Mouse (Mus musculus) induced T-regulatory cell, adult 2 months (primary cell): ENCODE measurements around the gene Helz2.
A peak's percentile ranks its signal among the peaks of the same experiment; 100 is the strongest.
"Not testable (repeated sequence)": the region's sequence is repeated elsewhere in the genome, so short reads cannot be mapped to it uniquely, and the experiment has no call there.

Experiments
- DNase-seq: peaks from one replicate; pipeline ENCODE4 v3.0.0-alpha.2; 2012; ENCODE audit warnings: low read depth

The Helz2 gene

DNA sequence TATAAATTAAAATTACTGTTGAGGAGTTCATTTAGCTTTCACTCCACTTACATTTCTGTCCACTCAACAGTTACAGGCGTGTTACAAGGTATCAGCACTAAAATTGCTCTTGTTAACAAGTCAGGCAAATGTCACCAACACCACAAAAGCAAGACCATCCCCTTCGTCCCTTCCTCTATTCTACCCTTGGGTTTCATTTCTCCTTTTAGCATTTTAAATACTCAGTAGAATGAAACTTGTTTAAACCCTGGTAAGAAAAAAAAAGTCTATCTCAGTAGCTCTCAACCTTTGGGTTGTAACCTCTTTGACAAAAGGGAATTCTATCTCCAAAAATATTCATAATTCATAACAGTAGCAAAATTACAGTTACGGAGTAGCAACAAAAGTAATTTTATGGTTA is 48.8 kb downstream of the Helz2 start:
- no peak for DNase-seq

DNA sequence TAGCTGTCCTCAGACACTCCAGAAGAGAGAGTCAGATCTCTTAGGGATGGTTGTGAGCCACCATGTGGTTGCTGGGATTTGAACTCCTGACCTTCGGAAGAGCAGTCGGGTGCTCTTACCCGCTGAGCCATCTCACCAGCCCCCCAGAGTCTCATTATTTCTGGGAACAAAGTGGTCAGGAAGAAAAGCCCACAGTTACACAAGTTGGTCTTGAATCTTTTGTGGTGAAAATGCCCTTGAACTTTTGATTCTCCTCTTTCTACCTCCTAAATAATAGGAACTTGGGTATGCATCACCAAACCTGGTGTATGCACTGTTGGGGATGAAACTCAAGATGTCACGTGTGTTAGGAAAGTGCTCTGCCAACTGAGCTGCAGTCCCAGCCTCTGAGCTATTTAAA is 49.9 kb downstream of the Helz2 start:
- no peak for DNase-seq

DNA sequence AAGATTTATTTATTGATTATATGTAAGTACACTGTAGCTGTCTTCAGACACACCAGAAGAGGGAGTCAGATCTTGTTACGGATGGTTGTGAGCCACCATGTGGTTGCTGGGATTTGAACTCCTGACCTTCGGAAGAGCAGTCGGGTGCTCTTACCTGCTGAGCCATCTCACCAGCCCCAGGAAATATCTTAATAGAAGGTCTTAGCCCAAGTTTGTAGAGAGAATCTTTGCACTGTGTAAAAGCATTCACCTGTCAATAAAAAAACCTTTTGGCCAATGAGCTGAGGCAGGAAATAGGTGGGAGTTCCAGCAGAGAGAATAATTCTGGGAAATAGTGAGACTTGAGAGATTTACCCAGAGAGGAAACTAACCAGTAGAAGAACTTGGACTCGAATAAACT is 50.4 kb downstream of the Helz2 start:
- DNase-seq = not testable (repeated sequence)

DNA sequence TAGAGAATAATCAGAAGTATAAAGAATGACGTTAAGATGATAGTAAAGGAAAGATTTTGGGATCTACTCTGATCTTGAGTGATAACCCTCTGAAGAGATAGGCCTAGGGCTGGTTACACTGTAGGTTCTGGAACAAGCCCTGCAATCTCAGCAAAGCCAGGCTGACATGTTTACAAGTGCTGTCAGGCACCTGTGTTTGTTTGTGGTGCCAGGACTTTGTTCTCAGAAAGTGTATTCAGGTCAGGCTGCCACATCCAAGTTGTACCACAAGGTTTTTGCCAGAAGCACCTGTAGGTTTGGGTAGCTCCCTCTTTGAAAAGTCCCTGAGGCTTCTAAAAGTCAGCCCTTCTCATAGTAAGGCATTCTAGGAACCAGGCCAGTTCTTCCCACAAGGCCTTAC is 52.5 kb downstream of the Helz2 start:
- peak; percentile 33 for DNase-seq

DNA sequence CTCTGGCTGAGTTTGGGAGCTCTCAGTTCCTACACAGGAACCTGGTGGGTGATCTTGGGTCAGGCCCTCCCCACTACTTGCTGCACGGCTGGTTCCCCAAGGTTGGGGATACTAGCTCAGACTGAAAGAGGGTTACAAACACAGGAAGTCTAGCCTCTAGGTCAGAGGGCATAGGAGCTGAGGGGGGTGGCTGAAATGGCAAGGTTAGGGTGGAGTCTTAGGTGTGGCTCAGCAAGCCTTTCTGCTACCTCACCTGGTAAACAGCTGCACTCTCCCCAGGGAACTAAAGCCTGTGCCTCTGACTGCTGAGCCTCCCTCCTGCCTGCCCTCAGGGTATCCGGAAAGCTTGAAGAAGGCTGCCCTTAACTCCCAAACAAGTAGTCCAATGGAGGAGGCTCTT is 53.1 kb downstream of the Helz2 start:
- DNase-seq = peak; percentile 69

DNA sequence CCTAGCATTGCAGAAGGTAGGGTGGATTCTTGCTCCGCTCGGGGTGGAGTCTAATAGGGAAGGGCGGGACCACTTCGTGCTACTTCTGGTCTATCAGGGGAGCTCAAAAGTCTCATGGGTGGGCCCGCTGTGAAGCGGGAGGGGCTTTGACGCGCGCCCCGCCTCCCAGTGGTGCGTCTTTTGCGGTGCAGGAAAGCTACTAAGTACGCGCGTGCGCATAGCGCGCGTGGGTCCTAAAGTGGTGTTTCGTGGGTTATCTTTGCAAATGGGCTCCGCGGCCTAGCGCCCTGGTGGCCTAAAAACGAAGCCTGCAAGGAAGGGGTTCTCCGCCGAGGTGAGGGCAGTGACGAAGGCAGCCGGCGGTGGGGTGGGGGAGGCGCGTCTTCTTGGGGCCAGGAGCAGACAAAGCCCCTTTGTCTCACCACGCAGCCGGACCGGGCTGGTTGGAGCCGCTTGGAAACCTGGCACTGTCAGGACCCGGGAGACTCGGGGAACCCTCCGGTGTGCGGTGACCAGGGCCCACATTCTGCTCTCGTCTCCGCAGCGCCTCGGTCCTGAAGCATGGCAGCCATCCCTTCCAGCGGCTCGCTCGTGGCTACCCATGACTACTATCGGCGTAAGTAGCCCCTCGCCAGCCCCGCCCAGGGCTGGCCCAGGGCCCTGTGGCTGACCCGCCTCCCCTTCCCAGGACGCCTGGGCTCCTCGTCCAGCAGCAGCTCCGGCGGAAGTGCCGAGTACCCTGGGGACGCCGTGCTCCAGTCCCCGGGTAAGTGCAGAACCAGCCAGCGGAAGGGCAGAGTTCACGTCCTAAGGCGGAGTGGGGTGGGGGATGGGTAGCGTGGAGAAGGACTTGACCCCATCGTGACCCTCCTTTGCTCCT is 54.5 kb downstream of the Helz2 start, which contains the start of gene Ppdpf:
TSS of gene Ppdpf (plus strand) at position 127 of the 880 bp plus-strand sequence.
- DNase-seq = peak; percentile 98

DNA sequence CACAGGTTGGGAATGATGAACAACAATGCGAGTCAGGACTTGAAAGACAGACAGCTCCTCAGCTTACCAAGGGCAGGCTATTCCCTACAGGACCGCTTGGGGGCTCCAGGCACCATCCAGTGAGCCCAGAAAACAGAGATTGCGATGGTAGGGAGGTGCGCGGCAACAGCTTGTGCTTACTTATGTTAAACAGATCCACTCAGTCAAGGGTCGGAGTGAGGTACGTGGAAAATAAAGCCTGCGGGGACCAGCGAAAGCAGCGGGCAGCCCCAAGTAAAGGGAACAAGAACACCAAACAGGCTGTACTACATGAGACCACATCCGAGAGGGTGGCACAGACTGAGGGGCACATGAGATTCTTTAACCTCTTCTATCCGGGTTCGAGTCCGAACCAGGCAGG is 55.2 kb downstream of the Helz2 start:
- peak; percentile 94 for DNase-seq

DNA sequence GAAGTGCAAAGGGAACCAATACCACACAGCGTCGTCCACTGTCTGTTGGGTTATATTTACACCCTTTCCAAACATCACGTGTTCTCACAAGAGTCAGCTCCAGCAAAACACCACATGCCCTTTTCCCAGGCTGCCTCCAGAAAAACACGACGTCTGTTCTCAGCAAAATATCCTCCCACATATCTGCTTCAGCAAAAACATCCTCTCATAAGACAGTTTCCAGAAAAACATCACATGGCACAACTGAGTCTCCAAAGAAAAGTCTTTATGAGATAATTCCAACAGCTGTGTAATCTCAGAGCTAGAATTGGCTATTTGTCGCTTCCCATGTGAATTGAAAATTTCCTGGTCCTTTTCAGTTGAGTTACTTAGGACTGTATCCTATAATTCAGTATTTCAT is 60.9 kb downstream of the Helz2 start:
- no peak for DNase-seq

DNA sequence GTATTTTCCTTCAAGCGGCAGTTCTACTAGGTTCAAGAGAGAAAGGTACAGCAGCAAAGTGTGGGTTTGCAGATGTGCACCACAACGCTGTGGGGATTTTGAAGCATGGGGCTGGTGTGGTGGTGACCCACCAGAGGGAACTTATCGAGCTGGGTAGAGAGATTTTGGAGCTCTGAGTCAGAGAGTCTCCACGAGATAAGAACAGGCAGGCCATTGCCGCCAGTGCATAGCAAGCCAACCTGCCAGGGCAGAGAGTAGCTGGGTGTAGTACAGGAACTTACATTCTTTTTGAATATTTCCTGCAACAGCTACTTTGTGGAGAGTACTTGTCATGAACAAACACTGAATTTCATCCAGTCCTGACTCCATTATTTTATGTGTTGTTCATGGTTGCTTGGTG is 63.4 kb downstream of the Helz2 start:
- DNase-seq = no peak

DNA sequence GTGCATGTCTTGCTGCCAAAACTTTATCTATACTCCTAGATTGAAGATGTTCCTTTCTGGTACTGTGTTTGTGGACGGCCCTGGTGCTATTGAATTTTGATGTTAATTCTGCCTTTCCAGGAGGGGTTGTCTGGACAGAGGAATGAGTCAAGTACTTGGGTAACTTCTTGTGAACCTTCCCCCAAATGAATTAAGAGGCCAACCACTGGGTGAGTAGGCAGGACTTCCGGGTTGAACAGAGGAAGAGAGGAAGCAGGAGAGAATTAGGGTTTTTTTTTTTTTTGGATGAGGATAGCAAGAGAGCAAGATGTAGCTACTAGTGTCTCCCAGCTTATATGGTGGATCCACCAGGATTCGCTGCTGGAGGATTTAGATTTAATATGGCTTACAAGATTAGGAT is 63.8 kb downstream of the Helz2 start:
- no peak for DNase-seq
